Mouse (Mus musculus): ENCODE data around the gene Abhd12b. TPM values are rescaled to one million over a fixed set of nuclear protein-coding genes. Genes with fewer than 3 reads are reported as not detected.
A peak's percentile ranks its signal among the peaks of the same experiment; 100 is the strongest.

Gene Abhd12b
- polyA plus RNA-seq (2016; fragmentation: Nextera tagmentation; extraction: Ambion mirVana) = 0.10 TPM in 1 of 2 replicates, not detected in the other

DNA sequence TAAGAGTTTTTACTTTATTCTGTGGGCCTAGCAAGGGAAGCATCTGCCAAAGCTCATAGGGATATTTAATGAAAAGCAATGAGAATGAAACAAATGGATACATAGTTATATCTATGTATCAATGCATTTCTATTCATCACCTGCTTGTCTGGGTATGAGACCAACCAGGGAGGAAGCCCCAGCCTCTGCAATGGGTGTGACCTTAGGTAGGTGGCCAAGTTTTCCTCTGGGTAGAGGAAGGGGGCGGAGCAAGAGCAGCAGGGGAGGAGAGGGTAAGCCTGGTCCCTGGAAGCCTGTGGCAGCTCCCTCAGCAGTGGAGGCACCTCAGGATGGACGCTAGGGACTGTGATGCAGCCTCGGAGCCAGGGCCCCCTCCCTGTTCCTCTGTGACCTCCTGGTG lies at the start of gene Abhd12b:
Gene Abhd12b (plus strand): TSS at position 301 of the 400 bp plus-strand sequence.
- DNase-seq (ENCODE audit: low spot score) = no peak
- no peaks in the 10 kb centered on the region for H3K27me3 ChIP-seq (ENCODE audit: low read depth, poor library complexity, severe bottlenecking)
- H3K36me3 ChIP-seq = no peaks in the 10 kb centered on the region
- peaks cover 7% of the 10 kb centered on the region for H3K4me1 ChIP-seq
- no peaks in the 10 kb centered on the region for H3K9me3 ChIP-seq (replicated peaks)
- no peak within 1 kb of the TSS for H3K27ac ChIP-seq (replicated peaks)
- H3K4me3 ChIP-seq = no peak within 1 kb of the TSS
- 48% methylated on average over 3 of the region's 3 CpGs for WGBS

DNA sequence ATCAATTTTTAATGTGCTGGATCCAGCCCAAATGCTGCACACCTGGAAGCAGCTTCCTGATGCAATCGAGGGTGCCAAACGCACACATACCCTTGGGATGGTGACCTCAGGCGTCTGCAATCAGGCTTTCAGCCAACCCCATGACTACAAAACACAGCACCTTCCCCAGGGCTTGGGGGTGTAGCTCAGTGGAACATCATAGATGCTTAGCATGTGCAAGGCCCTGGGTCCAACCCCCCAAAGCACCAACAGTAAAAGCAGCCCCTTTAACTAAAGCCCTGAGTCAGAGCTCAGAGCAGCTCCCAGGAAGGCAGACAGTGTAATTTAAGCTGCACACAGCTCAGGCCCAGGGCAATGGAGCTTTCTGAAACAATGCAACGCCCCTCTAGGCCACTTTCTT lies 49.7 kb upstream of the Abhd12b start:
- DNase-seq (ENCODE audit: low spot score) = no peak
- Histone ChIP-seq H3K9me3 (replicated peaks) (no peaks in the 10 kb centered on the region), H3K4me1 (peaks cover 51% of the 10 kb centered on the region), H3K27ac (replicated peaks) (peak overlapping the region; percentile 42; the same call in 1 of the 2 replicates), H3K4me3 (no peak overlapping the region), H3K36me3 (peaks cover 19% of the 10 kb centered on the region), H3K27me3 (ENCODE audit: low read depth, poor library complexity, severe bottlenecking) (peaks cover 54% of the 10 kb centered on the region)
- WGBS = 68% methylated on average over 4 of the region's 4 CpGs

DNA sequence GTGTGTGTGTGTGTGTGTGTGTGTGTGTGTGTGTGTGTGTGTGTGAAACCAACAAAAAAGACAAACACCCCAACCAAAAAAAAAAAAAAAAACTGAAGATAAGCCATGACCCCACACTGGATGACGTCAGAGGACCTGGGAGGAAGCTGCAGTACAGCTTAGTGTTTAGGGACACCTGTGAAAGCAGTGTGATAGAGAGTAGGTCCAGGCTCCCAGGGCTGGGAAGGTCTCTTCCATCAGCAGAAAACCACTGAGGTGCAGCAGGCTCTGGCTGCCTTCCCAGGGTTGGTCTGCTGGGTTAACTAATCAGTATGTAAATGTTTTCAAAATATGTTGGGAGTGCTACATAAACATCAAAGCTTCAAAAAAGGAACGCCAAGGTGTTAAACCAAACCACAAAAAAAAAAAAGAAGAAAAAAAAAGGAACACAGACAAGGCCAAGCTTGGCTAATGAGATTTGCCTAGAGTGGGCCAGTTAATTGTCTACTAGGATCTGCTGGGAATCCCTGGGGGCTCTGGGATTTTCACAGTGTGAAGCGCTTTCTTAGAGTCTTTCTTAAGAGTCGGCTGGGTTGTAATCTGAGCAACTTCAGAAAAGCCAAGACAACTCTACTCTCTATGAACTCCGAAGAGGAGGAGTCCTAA lies 49.0 kb upstream of the Abhd12b start:
- H3K36me3 ChIP-seq = peaks cover 19% of the 10 kb centered on the region
- H3K27me3 ChIP-seq (ENCODE audit: low read depth, poor library complexity, severe bottlenecking) = peaks cover 61% of the 10 kb centered on the region
- no peak overlapping the region for H3K27ac ChIP-seq (replicated peaks)
- no peak for DNase-seq (ENCODE audit: low spot score)
- no peak overlapping the region for H3K4me3 ChIP-seq
- 6% methylated on average over 5 of the region's 5 CpGs for WGBS
- peaks cover 53% of the 10 kb centered on the region for H3K4me1 ChIP-seq
- H3K9me3 ChIP-seq (replicated peaks) = no peaks in the 10 kb centered on the region

DNA sequence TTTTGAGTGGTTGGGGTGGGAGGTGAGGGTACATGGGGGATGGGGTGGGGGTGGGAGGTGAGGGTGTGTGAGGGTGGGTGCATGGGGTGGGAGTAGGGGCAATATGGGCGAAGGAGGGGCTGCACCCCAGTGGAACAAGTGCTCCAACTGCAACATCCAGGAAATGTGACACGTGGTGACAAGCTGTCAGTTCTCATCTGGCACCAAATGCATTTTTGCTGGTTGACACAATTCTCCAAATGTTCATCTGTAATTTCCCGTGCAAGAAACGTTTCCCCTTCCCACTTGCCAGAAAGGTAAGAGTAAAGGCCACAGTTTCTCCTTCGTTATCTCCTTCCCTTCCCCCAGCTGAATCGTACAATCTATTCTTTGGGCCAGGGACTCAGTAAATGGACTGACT lies 48.1 kb upstream of the Abhd12b start:
- Histone ChIP-seq H3K4me1 (peaks cover 63% of the 10 kb centered on the region), H3K27ac (replicated peaks) (no peak overlapping the region), H3K4me3 (no peak overlapping the region), H3K27me3 (ENCODE audit: low read depth, poor library complexity, severe bottlenecking) (peaks cover 70% of the 10 kb centered on the region), H3K36me3 (peaks cover 18% of the 10 kb centered on the region), H3K9me3 (replicated peaks) (no peaks in the 10 kb centered on the region)
- no peak for DNase-seq (ENCODE audit: low spot score)
- 72% methylated on average over 6 of the region's 6 CpGs for WGBS

DNA sequence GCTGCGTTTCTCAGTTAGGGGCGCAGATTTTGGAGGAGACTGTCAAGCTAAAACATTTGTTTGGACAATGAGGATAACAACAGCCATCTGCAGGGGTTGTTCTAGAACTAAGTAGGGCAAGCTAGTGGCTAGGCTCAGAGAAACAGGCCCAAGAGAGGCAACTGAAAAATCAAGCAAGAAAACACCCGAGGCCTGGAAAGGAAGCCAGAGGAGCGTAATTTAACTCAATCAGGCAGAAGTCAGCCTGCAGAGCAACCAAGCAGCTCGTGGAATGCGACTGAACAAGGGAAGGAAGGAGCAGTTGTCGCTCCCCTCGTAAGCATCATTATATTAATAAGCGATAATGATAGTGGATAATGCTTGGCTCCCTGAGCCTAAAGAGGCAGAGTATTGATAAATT lies 47.4 kb upstream of the Abhd12b start:
- H3K27ac ChIP-seq (replicated peaks) = no peak overlapping the region
- no peaks in the 10 kb centered on the region for H3K9me3 ChIP-seq (replicated peaks)
- no peak overlapping the region for H3K4me3 ChIP-seq
- H3K36me3 ChIP-seq = peaks cover 13% of the 10 kb centered on the region
- WGBS = 64% methylated on average over 9 of the region's 9 CpGs
- no peak for DNase-seq (ENCODE audit: low spot score)
- H3K4me1 ChIP-seq = peaks cover 69% of the 10 kb centered on the region
- H3K27me3 ChIP-seq (ENCODE audit: low read depth, poor library complexity, severe bottlenecking) = peaks cover 69% of the 10 kb centered on the region

DNA sequence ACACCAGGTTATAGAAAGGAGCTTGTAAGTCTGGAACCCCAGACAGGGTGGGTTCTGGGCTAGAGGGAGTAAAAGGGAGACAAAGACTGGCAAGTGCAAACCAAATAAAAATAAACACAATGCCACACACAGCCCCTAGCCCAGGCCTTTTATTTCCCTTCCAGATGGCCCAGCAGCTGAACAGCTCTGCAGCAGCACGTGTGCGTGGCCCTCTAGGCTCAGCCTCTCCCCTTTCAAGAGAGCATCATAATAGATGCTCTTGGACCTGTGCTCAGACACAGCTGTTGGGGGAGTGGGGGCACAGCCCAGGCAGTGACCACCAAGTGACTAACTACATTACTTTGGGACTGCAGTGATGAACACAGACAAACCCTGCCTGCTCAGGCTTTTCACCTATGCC lies 45.8 kb upstream of the Abhd12b start:
- Histone ChIP-seq H3K27ac (replicated peaks) (peak overlapping the region; percentile 7; the same call in 1 of the 2 replicates), H3K27me3 (ENCODE audit: low read depth, poor library complexity, severe bottlenecking) (peaks cover 74% of the 10 kb centered on the region), H3K36me3 (no peaks in the 10 kb centered on the region), H3K9me3 (replicated peaks) (no peaks in the 10 kb centered on the region), H3K4me1 (peaks cover 79% of the 10 kb centered on the region), H3K4me3 (no peak overlapping the region)
- WGBS = 13% methylated on average over 2 of the region's 2 CpGs
- DNase-seq (ENCODE audit: low spot score) = no peak

DNA sequence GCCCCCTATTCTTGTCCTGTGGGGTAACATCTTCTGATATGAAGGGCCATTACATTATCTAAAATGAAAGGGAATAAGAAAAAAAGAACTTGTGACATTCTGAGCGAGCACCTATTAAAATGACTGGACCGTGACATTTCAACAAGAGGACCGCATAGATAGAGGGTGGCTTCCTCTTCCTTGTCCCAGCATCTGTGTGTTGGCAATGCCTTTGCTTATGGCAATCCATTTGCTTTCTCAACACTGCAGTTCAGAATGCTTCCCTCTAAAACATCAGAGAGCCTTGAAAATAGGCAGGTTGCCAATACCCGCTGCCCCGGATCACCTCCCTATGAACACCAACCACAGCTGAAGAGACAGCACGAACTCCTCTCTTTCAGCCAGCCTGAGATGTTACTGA lies 44.0 kb upstream of the Abhd12b start:
- H3K36me3 ChIP-seq = no peaks in the 10 kb centered on the region
- peak overlapping the region; percentile 89 for H3K4me3 ChIP-seq
- peaks cover 87% of the 10 kb centered on the region for H3K27me3 ChIP-seq (ENCODE audit: low read depth, poor library complexity, severe bottlenecking)
- no peak overlapping the region for H3K27ac ChIP-seq (replicated peaks)
- no peaks in the 10 kb centered on the region for H3K9me3 ChIP-seq (replicated peaks)
- DNase-seq (ENCODE audit: low spot score) = no peak
- 67% methylated on average over 6 of the region's 6 CpGs for WGBS
- H3K4me1 ChIP-seq = peaks cover 66% of the 10 kb centered on the region

DNA sequence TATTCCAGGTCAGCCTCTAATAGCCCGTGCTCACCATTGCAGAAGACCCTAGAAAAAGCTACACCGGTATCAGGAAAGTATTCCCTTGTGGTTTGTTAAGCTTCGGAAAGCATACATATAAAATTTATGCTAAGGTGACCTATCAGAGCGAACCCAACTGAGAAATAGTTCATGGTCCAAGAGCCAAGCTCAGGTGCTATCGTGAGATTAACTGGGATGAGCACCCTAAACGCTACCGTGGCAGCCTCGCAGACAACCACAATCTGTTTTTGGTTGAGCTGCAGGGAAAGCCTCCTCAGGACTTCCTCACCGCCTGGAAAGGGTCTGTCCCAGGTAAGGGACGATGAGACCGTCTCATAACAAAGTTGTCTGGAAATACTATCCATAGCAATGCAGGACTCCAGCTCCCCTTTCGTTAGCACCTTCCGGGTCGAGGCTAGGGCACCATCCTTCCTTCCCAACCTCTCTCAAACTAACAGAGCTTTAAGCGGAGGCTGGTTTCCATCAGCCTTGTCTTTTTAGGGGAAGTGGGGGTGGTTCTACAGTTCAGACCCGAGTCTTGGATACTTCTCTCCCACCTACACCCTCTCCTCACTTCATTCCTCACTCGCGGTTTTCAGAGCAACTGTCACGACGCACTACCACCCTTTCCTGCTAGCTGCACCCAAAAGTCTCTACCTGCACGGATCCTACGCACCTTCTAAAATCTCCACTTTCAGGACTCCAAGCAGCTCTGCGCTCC lies 43.4 kb upstream of the Abhd12b start:
- 14% methylated on average over 23 of the region's 23 CpGs for WGBS
- peak overlapping the region; percentile 89 for H3K4me3 ChIP-seq
- H3K4me1 ChIP-seq = peaks cover 60% of the 10 kb centered on the region
- peaks cover 93% of the 10 kb centered on the region for H3K27me3 ChIP-seq (ENCODE audit: low read depth, poor library complexity, severe bottlenecking)
- no peaks in the 10 kb centered on the region for H3K36me3 ChIP-seq
- no peak for DNase-seq (ENCODE audit: low spot score)
- no peaks in the 10 kb centered on the region for H3K9me3 ChIP-seq (replicated peaks)
- peak overlapping the region; percentile 95 for H3K27ac ChIP-seq (replicated peaks)

DNA sequence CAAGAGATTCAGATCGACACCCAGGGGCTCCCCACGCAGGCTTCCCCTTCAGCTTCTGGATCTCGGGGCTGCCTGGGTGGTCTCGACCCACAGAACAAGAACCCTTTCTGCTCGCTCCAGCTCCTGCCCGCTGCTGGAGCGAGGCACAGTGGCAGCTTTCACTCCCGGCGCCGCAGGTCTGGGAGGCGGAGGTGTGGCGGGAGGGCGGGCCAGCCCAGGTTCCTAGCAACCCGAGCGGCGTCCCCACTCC lies 42.9 kb upstream of the Abhd12b start:
- H3K27me3 ChIP-seq (ENCODE audit: low read depth, poor library complexity, severe bottlenecking) = peaks cover 91% of the 10 kb centered on the region
- 0% methylated on average over 16 of the region's 16 CpGs for WGBS
- H3K4me1 ChIP-seq = peaks cover 55% of the 10 kb centered on the region
- H3K9me3 ChIP-seq (replicated peaks) = no peaks in the 10 kb centered on the region
- DNase-seq (ENCODE audit: low spot score) = no peak
- H3K4me3 ChIP-seq = peak overlapping the region; percentile 89
- H3K36me3 ChIP-seq = no peaks in the 10 kb centered on the region
- H3K27ac ChIP-seq (replicated peaks) = peak overlapping the region; percentile 95

DNA sequence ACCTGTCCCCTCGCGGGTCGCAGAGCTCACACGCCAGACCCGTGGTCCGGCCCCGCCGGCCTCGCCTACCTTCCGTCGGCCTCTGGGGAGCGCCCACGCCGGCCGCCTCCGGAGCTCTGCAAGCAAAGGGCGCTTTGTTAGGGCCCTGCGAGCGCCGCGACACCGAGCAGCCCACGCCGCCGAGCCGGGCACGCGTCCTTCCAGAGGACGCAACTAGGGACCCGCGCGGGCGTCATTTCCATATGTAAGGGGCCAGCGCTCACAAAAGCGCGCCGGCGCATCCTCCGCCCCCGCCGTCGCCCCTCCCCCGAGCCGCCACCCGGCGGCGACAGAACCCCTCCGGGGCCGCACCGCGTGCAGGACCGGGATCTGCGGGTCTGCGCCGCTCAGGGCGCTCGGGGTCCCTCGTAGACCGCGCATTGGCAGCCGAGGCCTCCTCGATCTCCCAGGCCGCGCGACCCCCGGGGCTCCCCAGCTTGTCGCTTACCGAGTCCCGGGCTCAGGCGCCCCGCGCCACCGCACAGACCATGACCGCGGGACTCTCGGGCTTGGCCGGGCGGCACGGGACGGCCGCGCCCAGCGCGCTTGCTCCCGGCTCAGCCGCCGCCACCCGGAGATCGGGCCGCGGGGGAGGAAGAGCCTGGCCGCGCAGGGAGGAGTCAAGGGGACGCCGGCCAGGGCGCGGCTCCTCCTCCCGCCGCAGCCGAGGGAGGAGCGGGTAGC lies 42.4 kb upstream of the Abhd12b start:
- Histone ChIP-seq H3K36me3 (no peaks in the 10 kb centered on the region), H3K27me3 (ENCODE audit: low read depth, poor library complexity, severe bottlenecking) (peaks cover 86% of the 10 kb centered on the region), H3K27ac (replicated peaks) (peak overlapping the region; percentile 95), H3K4me1 (peaks cover 50% of the 10 kb centered on the region), H3K4me3 (peak overlapping the region; percentile 89), H3K9me3 (replicated peaks) (no peaks in the 10 kb centered on the region)
- WGBS = under 1% methylated on average over 100 of the region's 101 CpGs
- peak; percentile 83 for DNase-seq (ENCODE audit: low spot score)

DNA sequence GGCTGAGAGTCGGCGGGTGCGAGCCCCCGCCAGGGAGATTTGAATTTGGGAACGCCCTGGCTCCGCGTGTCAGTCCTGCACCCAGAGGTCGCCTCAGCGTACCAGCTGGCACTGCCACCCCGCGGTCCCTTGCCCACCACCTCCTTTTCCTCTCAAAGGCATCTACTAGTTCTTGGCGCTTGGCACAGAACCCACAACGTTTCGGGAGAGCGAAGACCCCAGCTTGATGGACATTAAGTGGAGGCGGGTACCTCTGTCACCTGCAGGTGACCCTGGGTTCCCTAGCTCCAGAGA lies 41.9 kb upstream of the Abhd12b start:
- Histone ChIP-seq H3K36me3 (no peaks in the 10 kb centered on the region), H3K9me3 (replicated peaks) (no peaks in the 10 kb centered on the region), H3K4me3 (peak overlapping the region; percentile 89), H3K27me3 (ENCODE audit: low read depth, poor library complexity, severe bottlenecking) (peaks cover 84% of the 10 kb centered on the region), H3K4me1 (peaks cover 45% of the 10 kb centered on the region), H3K27ac (replicated peaks) (peak overlapping the region; percentile 95)
- WGBS = 2% methylated on average over 16 of the region's 16 CpGs
- DNase-seq (ENCODE audit: low spot score) = no peak

DNA sequence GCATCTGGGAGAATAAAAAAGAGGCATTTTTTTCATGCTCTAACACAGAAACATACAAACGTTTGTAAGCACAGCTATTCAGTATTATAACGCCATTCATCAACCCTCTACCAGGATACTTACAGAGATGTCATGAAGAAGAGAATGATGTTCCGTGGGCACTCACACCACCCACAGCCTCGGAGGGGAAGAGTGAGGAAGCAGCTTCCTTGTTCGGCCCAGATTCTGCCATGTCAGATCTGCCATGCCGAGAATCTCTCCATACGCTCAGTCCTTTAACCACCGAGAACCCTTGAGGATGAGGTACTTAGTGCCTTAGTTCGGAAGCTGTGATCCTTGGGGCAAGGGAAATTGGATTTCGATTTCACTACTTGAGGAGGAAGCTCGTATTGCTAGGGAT lies 40.6 kb upstream of the Abhd12b start, which contains the start of gene Nin:
Gene Nin (minus strand): TSS at position 367 of the 400 bp plus-strand sequence.
- H3K4me1 ChIP-seq = peaks cover 32% of the 10 kb centered on the region
- DNase-seq (ENCODE audit: low spot score) = no peak
- no peaks in the 10 kb centered on the region for H3K9me3 ChIP-seq (replicated peaks)
- 47% methylated on average over 11 of the region's 11 CpGs for WGBS
- H3K4me3 ChIP-seq = peak within 1 kb of the TSS; percentile 89; the same call in 1 of the 2 replicates
- peaks cover 81% of the 10 kb centered on the region for H3K27me3 ChIP-seq (ENCODE audit: low read depth, poor library complexity, severe bottlenecking)
- H3K36me3 ChIP-seq = no peaks in the 10 kb centered on the region
- no peak within 1 kb of the TSS for H3K27ac ChIP-seq (replicated peaks)

DNA sequence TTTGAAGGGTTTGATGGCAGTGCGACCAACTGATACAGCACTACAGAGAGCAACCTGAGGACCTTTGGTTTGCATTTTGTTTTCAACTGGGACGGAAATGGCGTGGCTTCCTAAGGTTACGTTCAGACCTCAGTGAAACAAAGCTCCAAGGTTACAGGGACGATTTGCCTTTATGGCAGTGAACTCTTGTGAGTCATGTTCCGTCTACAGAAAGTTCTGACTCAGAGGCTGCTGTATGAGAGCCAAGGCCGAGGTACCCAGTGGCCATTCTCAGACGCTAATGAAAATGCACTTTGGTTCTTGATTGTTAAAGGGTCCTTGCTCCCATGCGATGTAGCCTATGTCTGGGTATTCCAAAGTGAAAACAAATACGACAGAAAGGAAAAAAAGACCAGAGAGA lies 36.8 kb upstream of the Abhd12b start:
- peaks cover 51% of the 10 kb centered on the region for H3K27me3 ChIP-seq (ENCODE audit: low read depth, poor library complexity, severe bottlenecking)
- no peaks in the 10 kb centered on the region for H3K36me3 ChIP-seq
- 88% methylated on average over 10 of the region's 10 CpGs for WGBS

More for the DNA sequence above, 36.8 kb upstream of the Abhd12b start:
- Histone ChIP-seq H3K4me1 (peaks cover 3% of the 10 kb centered on the region), H3K4me3 (no peak overlapping the region), H3K9me3 (replicated peaks) (no peaks in the 10 kb centered on the region), H3K27ac (replicated peaks) (no peak overlapping the region)
- DNase-seq (ENCODE audit: low spot score) = no peak

Measured in midbrain, embryonic 10.5 days (tissue).